Mouse (Mus musculus): ENCODE measurements around the gene Cadm4. TPM values are rescaled to one million over a fixed set of nuclear protein-coding genes. Genes with fewer than 3 reads are reported as not detected.

The Cadm4 gene
- 0.97 TPM for polyA plus RNA-seq (2014; fragmentation: Illumina TruSeq; extraction: RNeasy Lipid Tissue Mini Kit (QIAGEN cat#74804); ENCODE audit: low read depth, low replicate concordance)

DNA sequence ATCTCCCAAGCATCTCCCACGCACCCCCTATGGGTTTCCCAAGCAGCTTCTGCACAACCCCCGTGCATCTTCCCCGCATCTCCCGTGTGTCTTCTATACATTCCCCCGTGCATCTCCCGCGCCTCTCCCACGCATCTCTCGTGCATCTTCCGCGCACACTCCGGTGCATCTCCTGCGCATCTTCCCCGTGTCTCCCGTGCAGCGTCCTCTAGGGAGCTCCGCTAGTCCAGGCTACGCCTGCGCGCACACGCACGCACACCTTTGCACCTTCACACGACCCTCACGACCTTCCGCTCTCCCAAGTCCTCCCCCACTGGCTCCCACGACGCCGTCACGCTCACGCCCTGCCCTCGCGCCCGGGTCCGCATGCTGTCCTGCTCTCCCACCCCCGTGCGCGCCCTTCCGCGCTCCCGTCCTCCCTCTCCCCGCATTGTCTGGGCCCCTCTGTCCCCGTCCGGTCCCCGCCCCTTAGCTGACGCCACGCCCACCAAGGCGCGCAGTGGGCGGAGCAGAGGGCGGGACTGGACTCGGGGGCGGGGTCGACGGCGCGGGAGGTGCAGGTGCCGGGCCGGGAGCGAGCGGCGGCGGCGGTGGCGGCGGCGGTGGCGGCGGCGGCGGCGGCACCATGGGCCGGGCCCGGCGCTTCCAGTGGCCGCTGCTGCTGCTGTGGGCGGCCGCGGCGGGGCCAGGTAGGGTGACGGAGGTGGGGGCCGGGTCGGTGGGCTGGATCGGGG is at the start of gene Cadm4:
Cadm4 (plus strand) TSS at position 550 of the 734 bp plus-strand sequence.

GRCm38 (mm10) chr7:24451855-24452311 is 29.9 kb upstream of the Cadm4 start, which contains the start of gene Irgc1:
TSS of gene Irgc1 (minus strand) at chr7:24452297.

DNA sequence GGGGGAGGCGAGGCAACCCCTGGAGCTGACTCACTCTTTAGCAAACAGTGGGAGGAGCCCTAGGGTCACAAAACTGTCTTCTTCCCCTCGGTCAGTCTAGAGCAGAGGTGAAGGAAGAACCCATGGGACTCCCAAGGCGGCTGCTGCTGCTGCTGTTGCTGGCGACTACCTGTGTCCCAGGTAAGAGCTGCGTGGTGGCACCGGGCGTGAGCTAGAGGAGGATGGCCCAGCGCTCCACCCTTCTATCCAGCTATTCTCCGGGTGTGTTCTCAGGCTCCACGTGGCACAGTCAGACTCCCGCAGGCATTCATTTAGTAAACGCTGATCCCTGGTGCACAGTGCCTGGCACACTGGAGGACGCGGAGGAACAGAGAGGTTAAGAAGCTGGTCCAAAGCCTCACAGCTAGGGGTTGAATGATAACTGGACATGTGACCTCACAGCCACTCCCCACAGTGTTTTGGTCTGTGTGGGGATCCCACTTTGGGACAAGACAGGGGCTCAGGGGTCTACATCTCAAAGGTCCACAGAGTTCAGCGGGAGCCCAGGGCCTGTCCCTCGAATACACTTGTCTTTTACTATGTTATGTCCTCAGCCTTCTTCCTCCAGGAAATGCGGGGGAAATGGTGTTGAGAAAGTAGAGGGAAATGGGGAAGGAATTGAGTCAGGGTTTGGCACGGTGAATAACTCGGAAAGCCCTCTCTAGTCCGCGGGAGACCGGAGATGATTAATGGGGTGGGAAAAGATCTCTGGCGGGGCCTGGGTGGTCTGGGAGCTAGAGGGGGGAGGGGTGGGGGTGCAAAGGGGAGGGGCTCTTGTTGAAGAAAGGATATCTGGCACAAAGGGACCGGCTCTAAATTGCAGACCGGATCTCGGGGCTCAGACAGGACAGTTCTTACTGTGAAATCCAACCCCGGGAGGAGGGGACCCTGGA is 19.2 kb upstream of the Cadm4 start, which contains the start of gene Plaur:
Plaur (plus strand) TSS at position 97 of the 932 bp plus-strand sequence.

GRCm38 (mm10) chr7:24506838-24507725 is 25.3 kb downstream of the Cadm4 start, which contains the start of gene Zfp428:
TSS of gene Zfp428 (plus strand) at chr7:24507006.

DNA sequence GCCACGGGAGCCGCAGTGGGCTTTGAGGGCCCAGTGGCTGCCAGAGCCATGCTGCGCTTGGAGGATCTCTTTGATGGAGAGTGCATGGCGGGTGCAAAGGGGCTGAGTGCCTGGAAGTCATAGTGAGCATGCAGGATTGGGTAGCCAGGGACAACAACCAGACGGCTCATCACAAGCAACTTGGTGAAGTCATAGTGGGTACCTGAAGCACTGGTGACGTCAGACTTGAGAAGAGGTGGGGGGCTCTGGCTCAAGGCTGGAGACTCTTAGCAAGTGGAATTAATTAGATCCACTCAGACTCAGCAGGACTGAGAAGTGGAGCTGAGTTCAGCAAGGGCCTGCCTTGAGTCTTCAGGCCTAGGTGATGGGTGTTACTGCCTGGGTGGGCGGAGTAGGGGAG is 30.5 kb downstream of the Cadm4 start, which contains the start of gene AC161166.1:
AC161166.1 (minus strand) TSS at position 101 of the 400 bp plus-strand sequence.

DNA sequence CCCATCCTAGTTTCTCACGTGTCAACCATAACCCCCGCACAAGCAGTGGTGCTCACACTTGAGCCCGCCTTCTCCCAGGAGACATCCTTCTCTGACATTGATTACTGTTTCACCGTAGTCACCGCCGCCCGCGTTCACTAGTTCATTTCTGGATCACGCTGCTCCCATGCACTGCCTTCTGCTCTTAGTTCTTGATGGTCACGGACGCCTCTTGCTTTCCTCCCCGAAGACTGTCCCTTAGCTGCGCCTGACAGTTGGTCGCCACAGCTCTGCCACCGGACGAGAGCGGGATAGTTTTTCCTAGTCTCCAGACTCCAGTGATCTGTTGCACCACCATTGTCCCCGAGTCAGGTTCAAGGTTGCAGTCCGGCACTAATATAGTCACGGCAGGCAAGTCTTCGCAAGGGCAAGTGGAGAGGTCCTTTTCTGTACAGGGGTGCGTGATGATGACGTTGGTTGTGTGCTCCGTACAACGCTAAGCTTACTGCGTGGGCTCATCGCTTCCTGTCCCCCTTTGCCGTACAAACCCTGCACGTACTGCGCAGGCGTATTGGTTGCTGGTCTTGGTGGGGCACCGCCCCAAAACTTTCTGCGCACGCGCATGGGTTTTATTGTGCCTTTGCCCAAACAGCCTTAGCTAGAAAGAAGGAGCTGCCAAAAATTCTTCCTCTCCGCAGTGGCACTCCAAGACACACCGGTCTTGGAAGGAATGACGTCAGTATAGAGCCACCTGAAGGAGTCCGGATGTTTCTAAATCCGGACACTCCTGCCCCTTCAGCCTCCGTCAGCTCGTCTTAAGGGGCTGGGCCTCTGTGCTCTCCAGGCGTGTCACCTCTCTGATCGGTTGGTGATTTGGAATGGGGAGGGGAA is 48.5 kb downstream of the Cadm4 start, which contains the start of gene Irgq:
Irgq (plus strand) TSS at position 628 of the 870 bp plus-strand sequence.

GRCm38 (mm10) chr7:24546068-24546614 is 64.3 kb downstream of the Cadm4 start, which contains the start of the genes Pinlyp and Xrcc1:
TSS of gene Pinlyp (minus strand) at chr7:24546118.
TSS of gene Xrcc1 (plus strand) at chr7:24546289.

Other genes starting within 250 kb of the Cadm4 start
- 2.8 TPM for gene Zfp109, start 244.5 kb upstream of the Cadm4 start, polyA plus RNA-seq (2014; fragmentation: Illumina TruSeq; extraction: RNeasy Lipid Tissue Mini Kit (QIAGEN cat#74804); ENCODE audit: low read depth, low replicate concordance)
- 2.9 TPM for gene Zfp108, start 227.2 kb upstream of the Cadm4 start, polyA plus RNA-seq (2014; fragmentation: Illumina TruSeq; extraction: RNeasy Lipid Tissue Mini Kit (QIAGEN cat#74804); ENCODE audit: low read depth, low replicate concordance)
- gene Zfp93, start 211.6 kb upstream of the Cadm4 start, polyA plus RNA-seq (2014; fragmentation: Illumina TruSeq; extraction: RNeasy Lipid Tissue Mini Kit (QIAGEN cat#74804); ENCODE audit: low read depth, low replicate concordance), result 4.8 TPM
- 2.3 TPM for gene Zfp61, start 180.8 kb upstream of the Cadm4 start, polyA plus RNA-seq (2014; fragmentation: Illumina TruSeq; extraction: RNeasy Lipid Tissue Mini Kit (QIAGEN cat#74804); ENCODE audit: low read depth, low replicate concordance)
- 2.2 TPM for gene Zfp94, start 165.4 kb upstream of the Cadm4 start, polyA plus RNA-seq (2014; fragmentation: Illumina TruSeq; extraction: RNeasy Lipid Tissue Mini Kit (QIAGEN cat#74804); ENCODE audit: low read depth, low replicate concordance)
- not detected for gene Tescl, start 148.1 kb upstream of the Cadm4 start, polyA plus RNA-seq (2014; fragmentation: Illumina TruSeq; extraction: RNeasy Lipid Tissue Mini Kit (QIAGEN cat#74804); ENCODE audit: low read depth, low replicate concordance)
- not detected for gene Lypd5, start 132.8 kb upstream of the Cadm4 start, polyA plus RNA-seq (2014; fragmentation: Illumina TruSeq; extraction: RNeasy Lipid Tissue Mini Kit (QIAGEN cat#74804); ENCODE audit: low read depth, low replicate concordance)
- not detected for gene Kcnn4, start 111.8 kb upstream of the Cadm4 start, polyA plus RNA-seq (2014; fragmentation: Illumina TruSeq; extraction: RNeasy Lipid Tissue Mini Kit (QIAGEN cat#74804); ENCODE audit: low read depth, low replicate concordance)
- gene Smg9, start 82.4 kb upstream of the Cadm4 start, polyA plus RNA-seq (2014; fragmentation: Illumina TruSeq; extraction: RNeasy Lipid Tissue Mini Kit (QIAGEN cat#74804); ENCODE audit: low read depth, low replicate concordance), result not detected
- gene Irgc1, start 29.7 kb upstream of the Cadm4 start, polyA plus RNA-seq (2014; fragmentation: Illumina TruSeq; extraction: RNeasy Lipid Tissue Mini Kit (QIAGEN cat#74804); ENCODE audit: low read depth, low replicate concordance), result not detected
- gene Plaur, start 19.5 kb upstream of the Cadm4 start, polyA plus RNA-seq (2014; fragmentation: Illumina TruSeq; extraction: RNeasy Lipid Tissue Mini Kit (QIAGEN cat#74804); ENCODE audit: low read depth, low replicate concordance), result 1.0 TPM
- gene Zfp428, start 25.0 kb downstream of the Cadm4 start, polyA plus RNA-seq (2014; fragmentation: Illumina TruSeq; extraction: RNeasy Lipid Tissue Mini Kit (QIAGEN cat#74804); ENCODE audit: low read depth, low replicate concordance), result not detected
- gene AC161166.1, start 30.4 kb downstream of the Cadm4 start, polyA plus RNA-seq (2014; fragmentation: Illumina TruSeq; extraction: RNeasy Lipid Tissue Mini Kit (QIAGEN cat#74804); ENCODE audit: low read depth, low replicate concordance), result not detected
- 6.2 TPM for gene Irgq, start 48.7 kb downstream of the Cadm4 start, polyA plus RNA-seq (2014; fragmentation: Illumina TruSeq; extraction: RNeasy Lipid Tissue Mini Kit (QIAGEN cat#74804); ENCODE audit: low read depth, low replicate concordance)
- not detected for gene Pinlyp, start 64.1 kb downstream of the Cadm4 start, polyA plus RNA-seq (2014; fragmentation: Illumina TruSeq; extraction: RNeasy Lipid Tissue Mini Kit (QIAGEN cat#74804); ENCODE audit: low read depth, low replicate concordance)
- gene Xrcc1, start 64.3 kb downstream of the Cadm4 start, polyA plus RNA-seq (2014; fragmentation: Illumina TruSeq; extraction: RNeasy Lipid Tissue Mini Kit (QIAGEN cat#74804); ENCODE audit: low read depth, low replicate concordance), result 0.57 TPM
- 4.1 TPM for gene Ethe1, start 105.5 kb downstream of the Cadm4 start, polyA plus RNA-seq (2014; fragmentation: Illumina TruSeq; extraction: RNeasy Lipid Tissue Mini Kit (QIAGEN cat#74804); ENCODE audit: low read depth, low replicate concordance)
- not detected for gene Zfp575, start 105.6 kb downstream of the Cadm4 start, polyA plus RNA-seq (2014; fragmentation: Illumina TruSeq; extraction: RNeasy Lipid Tissue Mini Kit (QIAGEN cat#74804); ENCODE audit: low read depth, low replicate concordance)
- gene Phldb3, start 128.7 kb downstream of the Cadm4 start, polyA plus RNA-seq (2014; fragmentation: Illumina TruSeq; extraction: RNeasy Lipid Tissue Mini Kit (QIAGEN cat#74804); ENCODE audit: low read depth, low replicate concordance), result not detected
- not detected for gene Lypd3, start 154.5 kb downstream of the Cadm4 start, polyA plus RNA-seq (2014; fragmentation: Illumina TruSeq; extraction: RNeasy Lipid Tissue Mini Kit (QIAGEN cat#74804); ENCODE audit: low read depth, low replicate concordance)
- not detected for gene Tex101, start 194.7 kb downstream of the Cadm4 start, polyA plus RNA-seq (2014; fragmentation: Illumina TruSeq; extraction: RNeasy Lipid Tissue Mini Kit (QIAGEN cat#74804); ENCODE audit: low read depth, low replicate concordance)
- not detected for gene BC049730, start 227.2 kb downstream of the Cadm4 start, polyA plus RNA-seq (2014; fragmentation: Illumina TruSeq; extraction: RNeasy Lipid Tissue Mini Kit (QIAGEN cat#74804); ENCODE audit: low read depth, low replicate concordance)
- gene Gm4763, start 244.9 kb downstream of the Cadm4 start, polyA plus RNA-seq (2014; fragmentation: Illumina TruSeq; extraction: RNeasy Lipid Tissue Mini Kit (QIAGEN cat#74804); ENCODE audit: low read depth, low replicate concordance), result not detected

Data from kidney, adult 10 weeks (tissue).